Mouse (Mus musculus) thymus, adult 2 months (tissue): ENCODE data around the gene Lrrc23.

ENCODE experiments used
- CTCF ChIP-seq: fragments of 200-500 bp; IDR thresholded peaks from 2 replicates; pipeline ENCODE4 v1.5.1; 2012; ENCODE audit warnings: mild to moderate bottlenecking, control low read depth, low read length, moderate library complexity, borderline replicate concordance; ENCODE audit not compliant: control insufficient read depth, poor library complexity, insufficient read depth; ENCODE audit errors: extremely low read depth
- POLR2A ChIP-seq: fragments of 200-500 bp; IDR thresholded peaks from 2 replicates; pipeline ENCODE4 v1.6.1; 2012; ENCODE audit warnings: mild to moderate bottlenecking, low read length, control low read depth, moderate library complexity; ENCODE audit not compliant: control insufficient read depth, poor library complexity, insufficient read depth; ENCODE audit errors: extremely low read depth

DNA sequence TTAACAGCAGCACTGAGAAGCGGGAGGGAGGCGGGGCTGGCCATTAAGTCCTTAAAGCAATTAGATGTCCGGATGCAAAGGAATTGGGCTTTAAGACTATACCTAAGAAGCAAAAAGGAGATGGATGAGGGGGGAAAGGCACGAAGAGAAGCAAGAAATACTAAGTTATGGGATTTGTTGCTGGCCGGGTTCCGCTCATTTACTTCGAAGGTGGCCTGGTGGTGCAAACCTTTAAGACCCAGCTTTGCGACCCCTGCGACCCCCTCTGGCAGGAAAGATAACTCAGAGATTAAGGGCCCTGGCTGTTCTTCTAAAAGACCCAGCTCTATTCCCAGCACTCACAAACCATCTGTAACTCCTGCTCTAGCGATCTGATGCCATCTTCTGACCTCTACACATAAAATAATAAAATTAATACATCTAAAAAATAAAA lies 473 bp upstream of the Lrrc23 start:
- TF ChIP-seq POLR2A: no peak
- no peak for TF ChIP-seq CTCF
